Mouse (Mus musculus) right cerebral cortex, postnatal 25 days (tissue): ENCODE results near the gene Nsun5.

Source experiments
- DNase-seq: peaks from one replicate; pipeline ENCODE4 v3.0.0; 2022

Nsun5 gene

DNA sequence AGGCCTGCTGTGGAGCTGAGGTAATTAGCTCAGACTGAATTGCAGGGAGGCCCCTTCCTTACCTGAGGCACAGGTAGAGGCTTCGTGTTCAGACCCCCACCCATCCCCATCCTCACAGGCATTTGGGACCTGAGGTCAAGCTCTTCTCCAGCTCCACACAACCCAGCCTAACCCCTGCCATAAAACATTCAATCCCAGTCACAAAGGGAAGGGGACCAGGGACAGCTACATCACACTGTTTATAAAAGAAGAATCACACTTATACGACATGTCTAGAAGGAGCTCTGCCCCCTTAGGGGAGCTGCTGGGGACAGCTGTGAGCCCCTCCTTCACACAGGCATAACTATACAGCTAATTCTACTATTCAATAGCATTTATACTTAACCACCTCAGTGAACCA lies 6.6 kb downstream of the Nsun5 start:
- DNase-seq: no peak

DNA sequence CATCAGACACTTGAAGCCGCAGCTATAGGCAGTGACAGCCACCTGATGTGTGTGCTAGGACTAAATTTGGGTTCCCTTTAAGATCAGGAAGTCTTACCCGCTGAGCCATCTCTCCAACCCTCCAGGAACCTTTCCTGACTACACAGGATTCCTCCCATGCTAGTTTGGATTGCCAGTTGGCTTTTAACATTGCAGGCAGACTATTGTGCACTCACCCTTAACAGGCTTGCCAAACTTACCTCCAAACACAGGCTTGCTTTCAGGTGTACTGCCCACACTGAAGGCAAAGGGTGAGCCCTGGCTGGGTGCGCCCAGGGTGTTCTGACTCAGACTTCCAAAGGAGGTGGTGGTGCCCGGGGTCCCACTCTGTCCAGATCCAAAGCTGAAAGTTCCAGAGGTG lies 10.9 kb downstream of the Nsun5 start:
- DNase-seq: no peak

DNA sequence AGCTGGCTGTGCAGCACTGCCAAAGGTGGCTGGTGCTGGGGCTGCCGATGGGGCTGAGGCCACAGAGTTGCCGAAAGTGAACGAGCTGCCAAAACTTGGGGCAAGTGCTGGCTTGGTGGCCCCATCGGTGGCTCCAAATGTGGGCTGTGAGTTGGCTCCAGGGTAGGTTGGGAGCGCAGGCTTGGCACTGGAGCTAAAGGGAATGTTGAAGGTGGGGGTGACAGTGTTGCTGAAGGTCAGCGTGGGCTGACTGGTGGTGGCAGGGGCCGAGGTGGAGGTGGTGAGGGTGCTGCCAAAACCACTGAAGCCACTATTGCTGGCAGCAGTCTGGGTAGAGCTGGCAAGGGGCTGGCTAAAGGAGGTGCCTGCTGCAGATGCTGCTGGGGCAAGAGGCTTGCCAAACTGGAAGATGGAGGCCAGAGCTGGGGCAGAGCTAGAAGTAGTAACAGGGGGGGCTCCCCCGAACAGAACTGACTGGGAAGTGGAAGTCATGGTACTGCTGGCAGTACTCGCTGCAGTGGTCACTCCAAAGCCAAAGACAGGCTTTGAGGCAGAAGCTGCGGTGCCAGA lies 11.7 kb downstream of the Nsun5 start:
- DNase-seq: no peak

DNA sequence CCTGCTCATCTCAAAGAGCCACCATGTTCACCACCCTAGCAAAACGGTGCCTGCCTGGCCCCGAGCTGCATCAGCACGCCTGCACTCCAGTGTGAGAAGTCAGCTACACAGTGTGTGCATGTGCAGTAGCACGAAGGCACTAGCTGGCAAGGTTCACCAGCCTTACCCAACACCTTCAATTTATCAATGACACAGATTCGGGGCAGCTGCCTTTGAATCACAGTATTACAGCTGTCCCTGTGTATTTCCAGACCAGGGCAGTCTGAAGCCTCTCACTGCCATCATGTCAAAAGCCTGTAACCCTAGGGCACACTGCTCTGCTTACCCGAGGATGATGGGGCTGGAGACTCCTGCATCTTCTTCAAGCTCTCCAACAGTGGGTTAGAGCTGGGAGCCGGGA lies 13.0 kb downstream of the Nsun5 start:
- DNase-seq: no peak

DNA sequence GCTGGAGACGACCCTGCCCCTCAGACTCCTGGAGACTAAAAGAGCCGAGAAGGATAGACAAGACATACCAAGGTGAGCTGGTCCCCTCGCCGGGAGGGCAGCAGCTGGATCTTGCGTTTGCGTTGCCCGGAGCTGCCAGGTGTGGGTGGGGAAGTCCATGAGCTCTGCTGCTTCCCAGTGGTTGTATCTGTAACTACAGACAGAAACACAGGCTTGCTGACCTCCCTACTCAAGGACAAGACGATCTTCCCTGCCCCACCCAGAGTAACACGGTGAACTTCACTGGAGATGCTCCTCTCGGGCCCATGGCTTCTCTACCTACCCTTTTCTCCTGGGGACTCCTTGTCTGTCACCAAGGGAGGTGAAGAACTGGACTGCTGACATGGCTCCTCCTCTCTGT lies 14.0 kb downstream of the Nsun5 start:
- DNase-seq: no peak

DNA sequence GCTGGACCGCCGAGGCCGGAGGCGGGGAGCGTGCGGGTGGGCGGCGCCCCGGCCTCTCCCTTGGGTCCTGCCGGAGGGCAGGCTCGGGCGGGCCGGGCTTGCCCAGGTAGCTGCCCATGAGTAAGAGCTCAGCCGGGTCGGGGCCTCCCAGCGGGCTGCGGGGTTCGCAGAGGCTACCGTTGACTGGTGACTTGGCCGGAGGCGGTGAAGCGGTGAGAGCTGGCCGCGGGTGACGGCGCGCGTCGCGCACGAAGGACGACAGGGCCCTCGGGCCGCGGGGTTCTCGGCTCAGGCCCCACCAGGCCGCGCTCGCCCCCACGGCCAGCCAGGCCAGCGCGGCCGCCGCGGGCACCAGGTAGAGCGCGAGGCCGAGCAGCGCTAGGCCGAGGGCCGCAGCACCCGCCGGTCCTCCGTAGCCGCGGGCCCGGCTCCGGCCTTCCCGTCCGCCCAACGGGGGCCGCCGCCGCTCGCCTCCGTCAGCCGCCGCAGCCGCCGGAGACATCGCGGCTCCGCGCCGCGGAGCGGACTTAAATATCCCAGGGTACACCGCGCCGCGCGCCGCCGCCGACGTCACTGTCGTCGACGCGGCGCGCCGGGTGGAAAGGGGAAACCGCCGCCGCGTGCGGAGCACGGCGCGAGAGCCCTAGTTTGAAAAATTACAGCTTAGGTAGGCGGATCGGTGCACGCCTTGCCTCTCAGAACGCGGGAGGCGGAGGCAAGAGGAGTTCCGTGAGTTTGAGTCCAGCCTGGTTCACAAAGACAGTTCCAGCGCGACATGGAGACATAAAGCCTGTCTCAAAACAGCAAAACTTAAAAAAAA lies 24.5 kb downstream of the Nsun5 start, which contains the start of gene Pom121:
TSS of gene Pom121 (minus strand) at position 543 of the 820 bp plus-strand sequence.
- peak; percentile 84 for DNase-seq

DNA sequence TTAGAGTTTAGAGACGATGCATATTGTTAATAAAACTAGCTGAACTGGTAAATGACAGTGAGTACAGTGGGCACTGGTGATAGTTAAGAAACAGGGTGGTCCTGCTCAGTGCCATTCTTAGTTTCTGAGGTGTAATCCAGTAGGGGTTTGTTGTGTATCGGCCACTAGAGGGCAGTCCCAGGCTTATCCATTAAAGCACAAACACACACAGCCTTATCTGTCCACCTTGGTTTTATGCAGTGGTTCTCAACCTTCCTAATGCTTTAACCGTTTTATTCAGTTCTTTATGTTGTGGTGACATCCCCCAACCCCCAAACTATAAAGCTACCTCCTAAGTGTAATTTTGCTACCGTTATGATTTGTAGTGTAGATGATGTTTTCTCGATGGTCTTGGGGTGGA lies 26.1 kb downstream of the Nsun5 start:
- DNase-seq: no peak

DNA sequence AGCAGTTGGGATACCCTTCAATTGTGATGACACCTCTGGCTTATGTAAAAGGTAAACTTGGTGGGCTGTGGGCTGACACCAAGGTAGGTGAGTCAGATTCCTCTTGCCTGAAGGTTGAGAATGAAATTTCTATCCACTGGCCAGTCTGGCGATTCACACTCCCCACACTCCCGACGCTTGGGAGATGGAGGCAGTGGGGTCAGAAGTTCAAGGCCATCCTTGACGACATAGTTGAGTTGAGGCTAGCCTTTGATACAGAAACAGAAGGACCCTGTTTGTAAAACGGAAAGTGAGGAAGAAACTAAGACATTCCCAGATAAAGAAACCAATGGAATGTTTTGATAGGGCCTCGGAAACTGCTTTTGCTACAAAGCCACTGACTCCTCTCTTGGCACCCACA lies 29.6 kb downstream of the Nsun5 start:
- no peak for DNase-seq

DNA sequence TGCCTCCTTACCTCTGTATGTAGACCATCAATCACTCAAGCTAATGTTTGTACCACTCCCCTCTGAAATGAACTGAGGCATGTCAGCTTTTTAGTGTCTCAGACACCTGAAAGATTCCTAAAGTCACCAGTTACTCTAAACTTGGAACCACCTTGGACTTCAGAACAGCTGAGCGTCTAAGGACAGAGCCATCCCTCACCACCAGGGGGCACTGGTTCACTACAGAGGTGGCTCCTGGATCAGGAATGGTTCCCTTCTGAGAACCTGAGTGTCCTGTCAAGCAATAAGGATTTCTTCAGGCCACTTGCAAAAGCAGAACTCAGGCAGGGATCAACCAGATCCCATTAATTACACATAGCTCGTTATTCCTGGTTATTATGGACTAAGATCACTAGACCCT lies 30.5 kb downstream of the Nsun5 start:
- peak; percentile 66 for DNase-seq

DNA sequence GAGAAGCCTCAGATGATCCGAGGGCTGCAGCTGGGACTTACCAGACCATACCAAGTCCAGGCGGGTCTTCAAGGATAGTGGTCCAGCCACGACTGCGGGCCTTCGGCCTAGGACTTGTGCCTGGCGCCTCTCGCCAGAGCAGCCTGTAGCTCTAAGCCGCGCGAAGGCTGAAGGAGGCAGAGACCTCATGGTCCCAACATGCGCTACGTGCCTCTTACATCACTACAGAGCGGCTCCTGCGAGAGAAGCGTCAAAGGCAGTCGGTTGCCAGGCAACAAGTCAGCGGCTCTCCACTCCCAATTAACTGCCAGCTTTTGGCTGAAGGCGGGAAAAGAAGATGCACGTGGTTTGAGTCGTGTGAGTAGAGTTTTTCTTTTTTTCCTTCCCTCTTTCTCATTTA lies 34.9 kb downstream of the Nsun5 start:
- DNase-seq: peak; percentile 75

DNA sequence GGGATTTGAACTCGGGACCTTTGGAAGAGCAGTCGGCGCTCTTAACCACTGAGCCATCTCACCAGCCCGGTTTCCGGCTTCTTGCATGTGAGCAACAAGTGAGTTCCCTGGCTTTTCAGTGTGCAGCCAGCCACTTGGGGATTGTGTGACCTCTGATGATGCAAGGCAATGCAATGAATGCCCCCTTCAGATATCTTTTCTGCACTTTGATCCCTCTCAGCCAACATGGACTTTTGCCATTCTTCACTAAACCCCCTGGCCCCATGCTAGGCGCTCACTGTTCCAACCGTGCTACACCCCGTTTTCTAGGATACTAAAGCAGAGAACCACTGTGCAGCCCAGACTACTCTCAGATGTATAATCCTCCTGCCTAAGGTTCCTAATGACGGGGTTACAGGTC lies 35.7 kb downstream of the Nsun5 start:
- no peak for DNase-seq

DNA sequence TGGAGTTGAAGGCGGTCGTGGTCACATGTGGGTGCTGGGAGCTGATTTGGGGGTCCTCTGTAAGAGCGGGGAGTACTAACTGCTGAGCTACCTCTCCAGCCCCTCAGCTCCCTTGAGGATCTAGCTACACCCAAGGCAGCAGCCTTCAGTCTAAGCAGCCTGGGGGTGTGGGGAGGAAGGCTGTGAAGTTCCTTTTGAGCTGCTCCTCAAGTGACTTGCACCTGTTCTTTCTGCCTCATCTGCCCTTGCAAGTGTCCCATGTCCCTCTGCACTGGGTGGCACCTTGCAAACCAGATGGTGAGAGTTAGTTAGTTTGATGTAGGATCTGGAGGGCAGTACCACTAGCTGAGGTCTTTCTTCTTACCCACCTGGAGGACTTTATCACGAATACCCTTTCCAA lies 38.4 kb downstream of the Nsun5 start:
- no peak for DNase-seq

DNA sequence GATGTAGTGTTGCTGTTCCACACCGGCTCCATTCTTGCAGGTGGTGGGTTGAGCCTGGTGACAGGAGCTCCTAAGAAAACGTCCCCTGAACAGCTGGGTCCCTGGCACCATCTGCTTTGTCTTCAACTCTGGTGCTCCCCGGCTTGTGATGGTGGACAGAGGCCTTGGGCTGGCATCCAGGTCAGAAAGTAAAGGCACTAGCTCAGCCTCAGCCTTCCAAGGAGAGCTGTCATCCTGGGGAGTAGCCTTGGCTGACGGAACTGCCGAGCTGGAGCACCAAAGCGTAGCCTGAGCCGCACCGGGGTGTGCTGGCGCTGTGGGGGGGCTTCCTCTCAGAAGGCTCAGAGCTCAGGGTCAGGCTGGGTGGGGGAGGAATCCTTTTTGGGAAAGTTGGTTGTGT lies 40.5 kb downstream of the Nsun5 start:
- DNase-seq: no peak
